Mouse (Mus musculus) olfactory bulb, adult 2 months (tissue): ENCODE results near the gene Spata45.

Source experiments
- CTCF ChIP-seq: fragments of 200-500 bp; IDR thresholded peaks from 2 replicates; pipeline ENCODE4 v1.5.1; 2012; ENCODE audit warnings: low read depth, mild to moderate bottlenecking, low read length, moderate library complexity; ENCODE audit not compliant: insufficient read depth
- POLR2A ChIP-seq: fragments of 200-500 bp; IDR thresholded peaks from 2 replicates; pipeline ENCODE4 v1.6.1; 2012; ENCODE audit warnings: mild to moderate bottlenecking, low read depth, low read length, moderate library complexity; ENCODE audit not compliant: insufficient read depth

GRCm38 (mm10) chr1:191042688-191043087 lies 6.2 kb downstream of the Spata45 start:
- TF ChIP-seq CTCF (no peak), POLR2A (no peak)
